Mouse (Mus musculus) erythroblast, embryonic 14.5 days (primary cell): ENCODE data around the gene Rabggtb. TPM values are rescaled to one million over a fixed set of nuclear protein-coding genes. Genes with fewer than 3 reads are reported as not detected.

Experiments used
- H3K27me3 ChIP-seq: 2 replicates; pipeline ENCODE4 v1.6.1; 2012; ENCODE audit warnings: inconsistent platforms; ENCODE audit not compliant: control insufficient read depth
- H3K36me3 ChIP-seq: 2 replicates; pipeline ENCODE4 v1.6.1; 2012; ENCODE audit warnings: mild to moderate bottlenecking, inconsistent platforms; ENCODE audit not compliant: control insufficient read depth
- H3K4me1 ChIP-seq: 2 replicates; pipeline ENCODE4 v1.6.1; 2012; ENCODE audit warnings: inconsistent platforms; ENCODE audit not compliant: control insufficient read depth
- H3K4me3 ChIP-seq: replicated peaks from 2 replicates; pipeline ENCODE3; 2012; ENCODE audit warnings: moderate library complexity, mild to moderate bottlenecking, inconsistent platforms
- H3K9me3 ChIP-seq: 2 replicates; pipeline ENCODE4 v1.6.1; 2012; ENCODE audit warnings: low read length, inconsistent platforms, mixed read lengths; ENCODE audit not compliant: control insufficient read depth
- GATA1 ChIP-seq: IDR thresholded peaks from 2 replicates; pipeline ENCODE4 v1.6.1; 2012; ENCODE audit warnings: low read length, inconsistent platforms, mixed read lengths
- TAL1 ChIP-seq: IDR thresholded peaks from 3 replicates; pipeline ENCODE4 v1.6.1; 2012; ENCODE audit warnings: low read length, inconsistent platforms, mixed read lengths
- polyA plus RNA-seq: library from polyadenylated mRNA; stranded (reverse); fragments of >175 nt; gene quantifications from 2 replicates; pipeline ENCODE4 v1.2.3, GENCODE M21; 2012

Gene Rabggtb
- polyA plus RNA-seq, 1 experiment: 0.82 TPM

- H3K27me3 ChIP-seq: no peaks in the 10 kb centered on the region
- peaks cover 4% of the 10 kb centered on the region for H3K36me3 ChIP-seq
- H3K4me3 ChIP-seq: peak within 1 kb of the TSS; percentile 86
- H3K9me3 ChIP-seq: no peaks in the 10 kb centered on the region
- peaks cover 49% of the 10 kb centered on the region for H3K4me1 ChIP-seq
- no peak for TF ChIP-seq GATA1
- no peak for TF ChIP-seq TAL1
Measured at GRCm38 (mm10) chr3:153944335-153944990, 31.7 kb upstream of the Rabggtb start, which contains the start of gene Acadm. Acadm (minus strand) TSS chr3:153944632.

- TF ChIP-seq GATA1: no peak
- no peak for TF ChIP-seq TAL1
- Histone ChIP-seq H3K4me1 (peaks cover 49% of the 10 kb centered on the region), H3K36me3 (peaks cover 5% of the 10 kb centered on the region), H3K9me3 (no peaks in the 10 kb centered on the region), H3K4me3 (peak overlapping the region; percentile 86), H3K27me3 (no peaks in the 10 kb centered on the region)
Measured at GRCm38 (mm10) chr3:153943901-153944334, 31.1 kb upstream of the Rabggtb start.

GRCm38 (mm10) chr3:153943003-153943640 is 30.3 kb upstream of the Rabggtb start:
- Histone ChIP-seq H3K27me3 (no peaks in the 10 kb centered on the region), H3K36me3 (peaks cover 13% of the 10 kb centered on the region), H3K9me3 (no peaks in the 10 kb centered on the region), H3K4me3 (peak overlapping the region; percentile 86), H3K4me1 (peaks cover 49% of the 10 kb centered on the region)
- TF ChIP-seq GATA1 (no peak), TAL1 (no peak)

GRCm38 (mm10) chr3:153941613-153942012 is 28.8 kb upstream of the Rabggtb start:
- Histone ChIP-seq H3K9me3 (no peaks in the 10 kb centered on the region), H3K4me3 (no peak overlapping the region), H3K27me3 (no peaks in the 10 kb centered on the region), H3K36me3 (peaks cover 28% of the 10 kb centered on the region), H3K4me1 (peaks cover 49% of the 10 kb centered on the region)
- no peak for TF ChIP-seq TAL1
- no peak for TF ChIP-seq GATA1

- peaks cover 47% of the 10 kb centered on the region for H3K4me1 ChIP-seq
- peaks cover 35% of the 10 kb centered on the region for H3K36me3 ChIP-seq
- TF ChIP-seq TAL1: no peak
- TF ChIP-seq GATA1: no peak
- no peak overlapping the region for H3K4me3 ChIP-seq
- H3K9me3 ChIP-seq: no peaks in the 10 kb centered on the region
- H3K27me3 ChIP-seq: no peaks in the 10 kb centered on the region
Measured at GRCm38 (mm10) chr3:153940486-153940885, 27.7 kb upstream of the Rabggtb start.

GRCm38 (mm10) chr3:153940021-153940420 is 27.2 kb upstream of the Rabggtb start:
- Histone ChIP-seq H3K9me3 (no peaks in the 10 kb centered on the region), H3K36me3 (peaks cover 39% of the 10 kb centered on the region), H3K27me3 (no peaks in the 10 kb centered on the region), H3K4me3 (no peak overlapping the region), H3K4me1 (peaks cover 42% of the 10 kb centered on the region)
- TF ChIP-seq TAL1 (no peak), GATA1 (no peak)

- Histone ChIP-seq H3K9me3 (no peaks in the 10 kb centered on the region), H3K36me3 (peaks cover 59% of the 10 kb centered on the region), H3K27me3 (no peaks in the 10 kb centered on the region), H3K4me1 (peaks cover 14% of the 10 kb centered on the region), H3K4me3 (no peak overlapping the region)
- no peak for TF ChIP-seq GATA1
- no peak for TF ChIP-seq TAL1
Measured at GRCm38 (mm10) chr3:153937116-153937810, 24.5 kb upstream of the Rabggtb start.

- no peak overlapping the region for H3K4me3 ChIP-seq
- H3K9me3 ChIP-seq: no peaks in the 10 kb centered on the region
- H3K36me3 ChIP-seq: peaks cover 66% of the 10 kb centered on the region
- peaks cover 1% of the 10 kb centered on the region; the same call in 1 of the 2 replicates for H3K4me1 ChIP-seq
- TF ChIP-seq GATA1 (no peak), TAL1 (no peak)
- H3K27me3 ChIP-seq: no peaks in the 10 kb centered on the region
Measured at GRCm38 (mm10) chr3:153935878-153936277, 23.1 kb upstream of the Rabggtb start.

GRCm38 (mm10) chr3:153932461-153932860 is 19.7 kb upstream of the Rabggtb start:
- H3K9me3 ChIP-seq: no peaks in the 10 kb centered on the region
- TF ChIP-seq GATA1 (no peak), TAL1 (no peak)
- H3K4me1 ChIP-seq: no peaks in the 10 kb centered on the region
- no peaks in the 10 kb centered on the region for H3K27me3 ChIP-seq
- no peak overlapping the region for H3K4me3 ChIP-seq
- peaks cover 73% of the 10 kb centered on the region for H3K36me3 ChIP-seq
